Mouse (Mus musculus): Measurements from ENCODE around the gene Olfr495. TPM values are rescaled to one million over a fixed set of nuclear protein-coding genes. Genes with fewer than 3 reads are reported as not detected.

The Olfr495 gene
- not detected for polyA plus RNA-seq (2017; shearing (Covaris generic))

GRCm38 (mm10) chr7:108392867-108393266 lies at the start of gene Olfr495:
Gene Olfr495, plus strand, starts transcription at chr7:108393167.

GRCm38 (mm10) chr7:108346879-108347278 lies 46.1 kb upstream of the Olfr495 start, which contains the start of gene Olfr493:
Gene Olfr493, minus strand, starts transcription at chr7:108346979.

GRCm38 (mm10) chr7:108365035-108365434 lies 27.9 kb upstream of the Olfr495 start, which contains the start of gene Olfr494:
Gene Olfr494, plus strand, starts transcription at chr7:108365335.

GRCm38 (mm10) chr7:108420121-108420520 lies 27.2 kb downstream of the Olfr495 start, which contains the start of gene Olfr497:
Gene Olfr497, plus strand, starts transcription at chr7:108420421.

Other genes with a start within 250 kb of the Olfr495 start
- gene Olfr485, start 233.3 kb upstream of the Olfr495 start, polyA plus RNA-seq (2017; shearing (Covaris generic)), result not detected
- not detected for gene Olfr486, start 220.4 kb upstream of the Olfr495 start, polyA plus RNA-seq (2017; shearing (Covaris generic))
- gene Olfr487, start 178.5 kb upstream of the Olfr495 start, polyA plus RNA-seq (2017; shearing (Covaris generic)), result not detected
- gene Olfr488, start 134.8 kb upstream of the Olfr495 start, polyA plus RNA-seq (2017; shearing (Covaris generic)), result not detected
- not detected for gene Olfr490, start 104.2 kb upstream of the Olfr495 start, polyA plus RNA-seq (2017; shearing (Covaris generic))
- gene Olfr491, start 79.7 kb upstream of the Olfr495 start, polyA plus RNA-seq (2017; shearing (Covaris generic)), result not detected
- gene Olfr492, start 69.5 kb upstream of the Olfr495 start, polyA plus RNA-seq (2017; shearing (Covaris generic)), result not detected
- gene Olfr493, start 46.2 kb upstream of the Olfr495 start, polyA plus RNA-seq (2017; shearing (Covaris generic)), result not detected
- not detected for gene Olfr494, start 27.8 kb upstream of the Olfr495 start, polyA plus RNA-seq (2017; shearing (Covaris generic))
- not detected for gene Olfr497, start 27.3 kb downstream of the Olfr495 start, polyA plus RNA-seq (2017; shearing (Covaris generic))
- gene Olfr498, start 72.2 kb downstream of the Olfr495 start, polyA plus RNA-seq (2017; shearing (Covaris generic)), result not detected
- not detected for gene Olfr502, start 131.9 kb downstream of the Olfr495 start, polyA plus RNA-seq (2017; shearing (Covaris generic))
- not detected for gene Olfr503, start 151.4 kb downstream of the Olfr495 start, polyA plus RNA-seq (2017; shearing (Covaris generic))
- gene Olfr504, start 172.6 kb downstream of the Olfr495 start, polyA plus RNA-seq (2017; shearing (Covaris generic)), result not detected
- gene Olfr506, start 217.6 kb downstream of the Olfr495 start, polyA plus RNA-seq (2017; shearing (Covaris generic)), result not detected
- not detected for gene Olfr507, start 228.6 kb downstream of the Olfr495 start, polyA plus RNA-seq (2017; shearing (Covaris generic))
- 0.22 TPM for gene Olfr508, start 236.8 kb downstream of the Olfr495 start, polyA plus RNA-seq (2017; shearing (Covaris generic))